Mouse (Mus musculus) G1E (cell line): ENCODE data around the gene Chn2.

ENCODE experiments used
- CTCF ChIP-seq: IDR thresholded peaks from 2 replicates; pipeline ENCODE4 v1.5.1; 2012; ENCODE audit warnings: low read depth, low read length, inconsistent platforms, mixed read lengths
- GATA1 ChIP-seq: IDR thresholded peaks from 2 replicates; pipeline ENCODE4 v1.6.1; 2012; ENCODE audit warnings: borderline replicate concordance, low read length, inconsistent platforms, mixed read lengths
- GATA2 ChIP-seq: IDR thresholded peaks from 2 replicates; pipeline ENCODE4 v1.6.1; 2012; ENCODE audit warnings: low read depth, low read length, inconsistent platforms, borderline replicate concordance
- POLR2AphosphoS5 ChIP-seq: IDR thresholded peaks from 2 replicates; pipeline ENCODE4 v1.6.1; 2012; ENCODE audit warnings: low read depth, low read length, inconsistent platforms; ENCODE audit not compliant: insufficient replicate concordance
- TAL1 ChIP-seq: conservative IDR thresholded peaks from 2 replicates; pipeline ENCODE4 v1.6.1; 2012; ENCODE audit warnings: low read depth, low read length, inconsistent platforms, mixed read lengths

- TF ChIP-seq CTCF (no peak), GATA1 (no peak), GATA2 (no peak), TAL1 (no peak), POLR2AphosphoS5 (no peak)
These were observed 7.8 kb downstream of the Chn2 start for GRCm38 (mm10) chr6:54046884-54047747.
